Mouse (Mus musculus) embryonic facial prominence, embryonic 13.5 days (tissue): ENCODE data around the gene Rab4a. TPM values are rescaled to one million over a fixed set of nuclear protein-coding genes. Genes with fewer than 3 reads are reported as not detected.

Experiments used
- ATAC-seq: fragments of 200-750 bp; cut with Nextera tagmentation; 2 replicates; pipeline ENCODE4 v1.8.0; 2017; ENCODE audit warnings: low read depth; ENCODE audit not compliant: insufficient number of reproducible peaks, insufficient read depth, low FRiP score, low TSS enrichment
- H3K27ac ChIP-seq: fragments of 300-500 bp; sonication (generic); 2 replicates; pipeline ENCODE4 v1.5.1; 2015; ENCODE audit warnings: moderate library complexity, mild to moderate bottlenecking, inconsistent platforms
- H3K27me3 ChIP-seq: fragments of 300-500 bp; sonication (generic); 2 replicates; pipeline ENCODE4 v1.6.1; 2015; ENCODE audit warnings: mild to moderate bottlenecking, inconsistent platforms
- H3K36me3 ChIP-seq: fragments of 300-500 bp; sonication (generic); 2 replicates; pipeline ENCODE4 v1.6.1; 2015; ENCODE audit warnings: mild to moderate bottlenecking, inconsistent platforms
- H3K4me1 ChIP-seq: fragments of 300-500 bp; sonication (generic); 2 replicates; pipeline ENCODE4 v1.6.1; 2015; ENCODE audit warnings: inconsistent platforms
- H3K4me2 ChIP-seq: fragments of 300-500 bp; sonication (generic); 2 replicates; pipeline ENCODE4 v1.6.1; 2015; ENCODE audit warnings: moderate library complexity, mild to moderate bottlenecking, inconsistent platforms
- H3K4me3 ChIP-seq: fragments of 300-500 bp; sonication (generic); 2 replicates; pipeline ENCODE4 v1.5.1; 2015; ENCODE audit warnings: mild to moderate bottlenecking, inconsistent platforms
- H3K9ac ChIP-seq: fragments of 300-500 bp; sonication (generic); 2 replicates; pipeline ENCODE4 v1.6.1; 2015; ENCODE audit warnings: mild to moderate bottlenecking, inconsistent platforms
- H3K9me3 ChIP-seq: fragments of 300-500 bp; sonication (generic); 2 replicates; pipeline ENCODE4 v1.6.1; 2016; ENCODE audit warnings: inconsistent platforms
- WGBS: fragments of 180-500 bp; shearing (Covaris S2); methylation state at CpG from one replicate; pipeline ENCODE4 v1.1.7; 2015; ENCODE audit warnings: mixed read lengths; 5-methylcytosine and 5-hydroxymethylcytosine counted together
- polyA plus RNA-seq: library from polyadenylated mRNA; unstranded; fragments of >200 nt; fragmentation: Nextera tagmentation; extraction: Ambion mirVana; gene quantifications from 2 replicates; pipeline ENCODE4 v1.2.1, GENCODE M21; 2015

Gene Rab4a
- polyA plus RNA-seq, 1 experiment from 2014 or later: 48.9 TPM

DNA sequence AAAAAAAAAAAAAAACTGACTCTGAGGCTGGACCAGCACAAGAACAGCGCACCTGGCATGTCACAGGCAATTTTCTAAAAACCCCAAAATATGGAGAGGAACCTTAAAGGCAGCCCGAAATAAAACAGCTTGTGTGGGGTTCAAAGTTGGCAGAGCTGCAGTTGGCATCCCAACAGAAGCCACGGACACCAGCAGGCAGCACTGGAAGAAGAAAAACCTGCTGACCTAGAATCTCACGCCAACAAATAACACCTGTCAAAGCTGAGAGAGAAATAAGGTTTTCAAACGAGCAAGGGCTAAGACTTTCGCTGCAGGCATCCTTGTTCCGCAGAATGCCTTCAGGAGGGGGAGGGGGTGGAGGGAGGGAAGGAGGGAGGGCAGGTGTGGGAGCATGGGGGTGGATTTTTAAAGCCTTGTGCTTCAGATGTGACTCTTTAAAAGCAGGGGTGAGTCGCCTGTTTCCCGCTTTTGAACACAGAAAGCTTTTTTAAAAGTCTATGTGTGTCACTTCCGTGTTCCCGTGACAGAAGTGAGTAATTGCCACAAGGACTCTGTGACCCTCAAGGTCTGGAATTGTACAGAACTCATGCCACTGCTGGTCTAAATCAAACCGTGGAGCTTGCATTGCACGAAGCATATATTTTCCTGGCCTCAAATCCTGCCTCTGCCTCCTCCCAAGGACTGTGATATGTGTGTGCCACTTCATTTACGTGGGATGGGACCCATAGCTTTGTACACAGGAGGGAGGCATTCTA is 17.2 kb upstream of the Rab4a start:
- WGBS: 36% methylated on average over 14 of the region's 14 CpGs
- Histone ChIP-seq H3K9me3 (no peaks in the 10 kb centered on the region), H3K4me2 (no peak overlapping the region), H3K36me3 (no peaks in the 10 kb centered on the region), H3K27me3 (no peaks in the 10 kb centered on the region), H3K27ac (no peak overlapping the region; the same call in 1 of the 2 replicates), H3K4me3 (no peak overlapping the region), H3K4me1 (peaks cover 10% of the 10 kb centered on the region; the same call in 1 of the 2 replicates), H3K9ac (no peak overlapping the region)
- ATAC-seq: no peak

GRCm38 (mm10) chr8:123789461-123789860 is 16.3 kb upstream of the Rab4a start:
- H3K9ac ChIP-seq: no peak overlapping the region
- H3K27me3 ChIP-seq: no peaks in the 10 kb centered on the region
- no peak overlapping the region for H3K27ac ChIP-seq
- peaks cover 8% of the 10 kb centered on the region; the same call in 1 of the 2 replicates for H3K4me1 ChIP-seq
- 64% methylated on average over 9 of the region's 9 CpGs for WGBS
- no peak for ATAC-seq
- no peaks in the 10 kb centered on the region for H3K36me3 ChIP-seq
- no peak overlapping the region for H3K4me2 ChIP-seq
- no peaks in the 10 kb centered on the region for H3K9me3 ChIP-seq
- H3K4me3 ChIP-seq: no peak overlapping the region

DNA sequence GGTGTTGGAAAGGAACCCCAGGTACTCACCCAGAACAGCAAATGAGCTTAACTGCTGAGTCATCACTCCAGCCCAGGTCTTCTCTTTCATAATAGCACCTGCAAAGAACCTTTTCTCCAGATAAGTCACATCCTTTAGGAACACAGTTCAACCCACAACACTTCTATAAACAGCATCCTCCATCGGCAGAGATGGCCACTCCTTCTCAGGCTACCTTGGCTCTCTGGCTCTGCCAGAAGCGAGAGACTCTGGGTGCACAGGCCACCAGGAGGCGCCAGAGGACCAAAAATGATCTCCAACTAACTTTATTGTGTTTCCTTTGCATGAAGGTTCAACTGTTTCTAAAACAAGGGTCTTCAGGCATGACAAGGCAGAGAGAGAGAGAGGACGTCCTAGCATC is 15.8 kb upstream of the Rab4a start:
- 1% methylated on average over 4 of the region's 4 CpGs for WGBS

DNA sequence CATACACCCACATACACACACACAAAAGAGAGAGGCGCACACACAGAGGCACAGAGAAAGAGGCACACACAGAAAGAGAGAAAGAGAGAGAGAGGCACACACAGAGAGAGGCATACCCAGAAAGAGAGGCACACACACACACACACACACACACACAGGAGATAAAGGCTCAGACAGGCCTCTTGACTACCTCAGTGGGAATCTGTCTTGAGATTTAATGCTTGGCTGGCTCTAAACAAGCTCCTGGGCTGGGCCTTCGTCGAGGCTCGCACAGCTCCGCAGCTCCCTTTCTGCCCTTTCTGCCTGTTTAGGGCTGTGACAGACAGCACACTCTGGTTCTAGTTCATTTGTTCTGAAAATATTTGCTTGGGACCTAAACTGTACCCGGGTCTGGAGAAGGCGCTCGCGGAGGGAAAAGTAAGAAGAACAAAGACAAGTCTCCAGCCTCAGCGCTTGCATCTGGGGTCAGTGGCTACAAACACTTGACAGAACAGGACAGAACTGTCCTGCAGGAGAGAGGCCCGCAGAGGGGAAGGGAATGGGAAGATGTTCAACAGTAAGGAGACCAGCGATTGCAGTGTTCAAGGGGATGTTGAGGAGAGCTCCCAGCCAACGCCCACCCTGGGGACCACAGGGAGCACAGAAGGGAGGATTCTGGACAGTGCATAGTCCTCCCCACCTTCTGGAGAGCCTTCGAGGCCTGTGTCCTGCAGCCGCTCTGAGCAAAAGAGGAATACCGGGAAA is 14.5 kb upstream of the Rab4a start:
- WGBS: 63% methylated on average over 16 of the region's 16 CpGs
- no peak for ATAC-seq
- no peak overlapping the region for H3K4me3 ChIP-seq
- H3K36me3 ChIP-seq: no peaks in the 10 kb centered on the region
- H3K4me1 ChIP-seq: peaks cover 8% of the 10 kb centered on the region; the same call in 1 of the 2 replicates
- H3K9ac ChIP-seq: no peak overlapping the region; the same call in 1 of the 2 replicates
- no peaks in the 10 kb centered on the region for H3K9me3 ChIP-seq
- H3K27me3 ChIP-seq: no peaks in the 10 kb centered on the region
- H3K4me2 ChIP-seq: no peak overlapping the region
- H3K27ac ChIP-seq: no peak overlapping the region

More for the DNA sequence above, 15.8 kb upstream of the Rab4a start:
- no peak for ATAC-seq
- H3K9me3 ChIP-seq: no peaks in the 10 kb centered on the region
- no peak overlapping the region for H3K27ac ChIP-seq
- no peaks in the 10 kb centered on the region for H3K36me3 ChIP-seq
- H3K4me1 ChIP-seq: peaks cover 8% of the 10 kb centered on the region; the same call in 1 of the 2 replicates
- no peak overlapping the region for H3K4me3 ChIP-seq
- no peaks in the 10 kb centered on the region for H3K27me3 ChIP-seq
- H3K4me2 ChIP-seq: no peak overlapping the region
- no peak overlapping the region for H3K9ac ChIP-seq

DNA sequence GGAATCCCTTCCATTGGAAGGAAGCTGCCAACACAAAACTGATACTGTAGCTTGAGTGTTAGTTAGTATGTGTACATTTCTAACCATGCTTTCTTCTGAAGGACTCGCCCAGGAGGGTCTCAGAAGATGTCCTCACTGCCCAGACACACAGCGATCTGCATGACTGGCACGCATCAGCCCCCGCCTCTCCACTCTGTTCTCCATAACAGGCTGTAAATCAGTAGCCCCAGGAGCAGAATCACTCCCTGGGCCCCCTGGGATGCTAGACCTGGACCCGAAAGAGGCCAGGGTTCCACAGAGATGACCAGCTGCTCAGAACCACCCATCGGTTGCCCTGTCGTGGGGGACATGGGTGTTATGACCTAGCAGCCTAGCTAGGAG is 13.9 kb upstream of the Rab4a start:
- WGBS: 81% methylated on average over 7 of the region's 7 CpGs
- Histone ChIP-seq H3K4me2 (no peak overlapping the region), H3K27ac (no peak overlapping the region), H3K4me3 (no peak overlapping the region), H3K36me3 (no peaks in the 10 kb centered on the region), H3K27me3 (no peaks in the 10 kb centered on the region), H3K4me1 (peaks cover 8% of the 10 kb centered on the region; the same call in 1 of the 2 replicates), H3K9me3 (no peaks in the 10 kb centered on the region), H3K9ac (no peak overlapping the region; the same call in 1 of the 2 replicates)
- no peak for ATAC-seq

GRCm38 (mm10) chr8:123793900-123794299 is 11.9 kb upstream of the Rab4a start:
- Histone ChIP-seq H3K4me2 (no peak overlapping the region), H3K36me3 (no peaks in the 10 kb centered on the region), H3K27ac (no peak overlapping the region), H3K9me3 (no peaks in the 10 kb centered on the region), H3K4me3 (no peak overlapping the region), H3K4me1 (peaks cover 7% of the 10 kb centered on the region), H3K9ac (no peak overlapping the region), H3K27me3 (no peaks in the 10 kb centered on the region)
- whole genome bisulfite sequencing: 66% methylated on average over 10 of the region's 10 CpGs
- no peak for ATAC-seq

DNA sequence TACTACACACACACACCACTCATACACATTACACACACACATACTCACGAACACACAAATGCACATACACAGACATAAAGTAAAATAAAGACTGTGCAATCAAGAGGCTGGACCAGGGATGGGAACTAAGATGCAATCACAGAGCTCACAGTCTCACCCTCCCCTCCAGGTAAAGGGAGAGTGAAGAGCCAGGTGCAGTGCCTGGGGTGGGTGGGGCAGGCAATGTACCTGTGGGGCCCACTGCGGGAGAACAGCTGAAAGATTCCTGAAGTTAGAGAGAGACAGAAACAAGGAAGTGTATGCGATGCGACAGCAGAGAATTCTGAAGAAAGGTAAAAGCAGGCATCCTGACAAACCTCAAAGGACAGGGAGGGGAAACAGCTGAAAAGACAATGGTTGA is 11.0 kb upstream of the Rab4a start:
- no peaks in the 10 kb centered on the region for H3K27me3 ChIP-seq
- no peaks in the 10 kb centered on the region for H3K36me3 ChIP-seq
- H3K9ac ChIP-seq: no peak overlapping the region
- no peaks in the 10 kb centered on the region for H3K9me3 ChIP-seq
- no peak for ATAC-seq
- no peak overlapping the region for H3K4me3 ChIP-seq
- no peak overlapping the region for H3K27ac ChIP-seq
- WGBS: 77% methylated on average over 4 of the region's 4 CpGs
- no peak overlapping the region for H3K4me2 ChIP-seq
- H3K4me1 ChIP-seq: peaks cover 15% of the 10 kb centered on the region

DNA sequence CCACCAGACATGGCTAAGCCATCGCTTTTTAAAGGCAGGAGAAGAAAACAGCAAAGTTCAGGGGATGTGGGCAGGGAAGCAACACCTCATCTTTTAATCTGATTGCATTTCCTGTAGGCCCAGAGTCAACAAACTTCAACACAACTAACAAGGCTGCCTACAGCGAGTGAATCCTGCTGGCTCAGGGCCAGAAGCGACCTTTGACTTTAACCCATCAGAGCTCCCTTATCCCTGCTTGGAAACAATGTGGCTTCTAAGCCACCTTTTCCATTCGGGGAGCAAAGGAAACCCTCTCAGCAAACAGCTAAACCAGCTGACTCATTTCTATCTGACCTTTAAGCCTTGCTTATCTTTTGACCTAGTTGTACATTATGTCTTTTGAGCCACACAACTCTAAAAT is 9.0 kb upstream of the Rab4a start:
- Histone ChIP-seq H3K4me1 (peaks cover 16% of the 10 kb centered on the region), H3K9ac (no peak overlapping the region), H3K36me3 (no peaks in the 10 kb centered on the region), H3K4me3 (no peak overlapping the region), H3K4me2 (no peak overlapping the region), H3K27me3 (no peaks in the 10 kb centered on the region), H3K27ac (no peak overlapping the region), H3K9me3 (no peaks in the 10 kb centered on the region)
- ATAC-seq: no peak
- 38% methylated on average over 4 of the region's 4 CpGs for WGBS

DNA sequence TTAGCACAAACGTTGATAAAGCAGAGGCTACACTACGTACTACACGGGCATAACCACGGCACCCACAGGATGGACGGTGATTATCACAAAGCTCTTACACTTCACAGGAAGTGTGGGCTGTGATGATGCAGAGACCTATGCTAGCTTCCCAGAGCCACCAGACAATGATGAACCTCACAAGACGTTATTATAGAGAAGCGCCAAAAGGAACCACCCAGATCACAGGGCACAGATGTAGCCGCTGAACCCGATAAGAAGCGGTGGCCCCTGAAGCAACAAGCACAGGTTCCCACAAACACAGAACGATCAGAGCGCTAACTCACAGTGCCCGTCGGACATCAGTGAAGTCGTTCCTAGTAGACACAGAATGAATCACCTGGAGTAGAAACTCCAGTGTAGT is 7.9 kb upstream of the Rab4a start:
- no peak overlapping the region for H3K27ac ChIP-seq
- no peaks in the 10 kb centered on the region for H3K9me3 ChIP-seq
- H3K4me3 ChIP-seq: no peak overlapping the region
- H3K36me3 ChIP-seq: no peaks in the 10 kb centered on the region
- no peak overlapping the region for H3K4me2 ChIP-seq
- WGBS: 92% methylated on average over 15 of the region's 15 CpGs
- ATAC-seq: no peak
- H3K27me3 ChIP-seq: no peaks in the 10 kb centered on the region
- peaks cover 16% of the 10 kb centered on the region for H3K4me1 ChIP-seq
- no peak overlapping the region for H3K9ac ChIP-seq

DNA sequence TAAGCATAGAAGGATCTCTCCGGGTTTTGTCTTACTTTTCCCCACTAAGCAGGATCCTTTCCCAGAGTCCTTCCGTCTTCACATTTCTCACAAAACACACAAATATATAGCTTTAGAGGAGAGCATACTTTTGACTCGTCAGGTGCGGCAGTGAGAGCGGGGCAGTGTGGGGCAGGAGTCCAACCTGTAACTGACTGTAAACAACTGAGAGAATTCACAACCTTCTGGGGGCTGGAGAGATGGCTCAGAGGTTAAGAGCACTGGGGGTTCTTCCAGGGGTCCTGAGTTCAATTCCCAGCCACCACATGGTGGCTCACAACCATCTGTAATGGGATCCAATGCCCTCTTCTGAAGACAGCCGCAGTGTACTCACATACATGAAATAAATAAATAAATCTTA is 6.4 kb upstream of the Rab4a start:
- Histone ChIP-seq H3K36me3 (no peaks in the 10 kb centered on the region), H3K4me1 (peaks cover 16% of the 10 kb centered on the region), H3K4me3 (no peak overlapping the region), H3K9ac (no peak overlapping the region), H3K27me3 (no peaks in the 10 kb centered on the region), H3K9me3 (no peaks in the 10 kb centered on the region), H3K4me2 (no peak overlapping the region), H3K27ac (peak overlapping the region; percentile 44; the same call in 1 of the 2 replicates)
- WGBS: 46% methylated on average over 6 of the region's 6 CpGs
- ATAC-seq: no peak

DNA sequence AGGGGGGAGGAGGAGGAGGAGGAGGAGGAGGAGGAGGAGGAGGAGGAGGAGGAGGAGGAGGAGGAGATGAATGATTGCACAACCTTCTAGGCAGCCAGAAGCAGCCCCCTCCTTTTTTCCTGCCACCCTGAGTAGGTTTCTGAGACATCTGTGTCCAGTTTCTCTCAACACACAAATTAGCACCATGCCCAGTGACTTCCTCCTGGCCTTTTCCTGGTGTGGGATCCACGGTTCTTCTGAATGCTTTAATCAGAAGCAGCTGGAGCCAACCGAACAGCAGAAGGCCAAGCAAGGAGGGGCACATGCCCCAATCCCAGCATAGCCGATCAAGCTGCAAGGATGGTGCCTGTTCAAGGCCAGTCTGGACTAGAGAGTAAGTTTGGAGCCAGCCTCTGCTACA is 5.9 kb upstream of the Rab4a start:
- Histone ChIP-seq H3K36me3 (no peaks in the 10 kb centered on the region), H3K27me3 (no peaks in the 10 kb centered on the region), H3K9me3 (no peaks in the 10 kb centered on the region), H3K4me3 (no peak overlapping the region), H3K4me1 (peaks cover 16% of the 10 kb centered on the region), H3K4me2 (no peak overlapping the region), H3K27ac (peak overlapping the region; percentile 28; the same call in 1 of the 2 replicates), H3K9ac (no peak overlapping the region)
- ATAC-seq: no peak
- 29% methylated on average over 3 of the region's 3 CpGs for WGBS

DNA sequence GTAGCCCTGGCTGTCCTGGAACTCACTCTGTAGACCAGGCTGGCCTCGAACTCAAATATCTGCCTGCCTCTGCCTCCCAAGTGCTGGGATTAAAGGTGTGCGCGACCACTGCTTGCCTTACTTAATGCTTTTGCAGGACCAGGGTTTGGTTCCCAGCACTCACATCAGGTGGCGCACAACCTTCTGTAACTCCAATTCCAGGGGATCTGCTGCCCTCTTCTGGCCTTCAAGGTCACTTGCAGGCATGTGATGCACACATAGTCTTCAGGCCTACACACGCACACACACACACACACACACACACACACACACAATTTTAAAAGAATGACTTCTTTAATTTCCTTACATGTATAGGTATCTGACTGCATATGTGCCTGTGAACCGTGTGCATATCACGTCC is 4.9 kb upstream of the Rab4a start:
- Histone ChIP-seq H3K4me2 (no peak overlapping the region), H3K9ac (no peak overlapping the region), H3K9me3 (no peaks in the 10 kb centered on the region), H3K4me1 (peaks cover 22% of the 10 kb centered on the region), H3K27me3 (no peaks in the 10 kb centered on the region), H3K4me3 (no peak overlapping the region), H3K36me3 (no peaks in the 10 kb centered on the region), H3K27ac (no peak overlapping the region)
- ATAC-seq: no peak
- 87% methylated on average over 7 of the region's 7 CpGs for WGBS
